Mouse (Mus musculus): ENCODE measurements at regions not wholly inside any gene's neighbourhood (a gene's known extent, or its start where the extent isn't known, plus 50 kb on each side); places are given as distances from the start of the nearest gene placed in this dataset.

- H3K4me3 ChIP-seq (ENCODE audit: low read depth, low read length), result no peak overlapping the region
- H3K9me3 ChIP-seq (ENCODE audit: control insufficient read depth, low read length), result no peaks in the 10 kb centered on the region
- no peak overlapping the region for H3K27ac ChIP-seq (ENCODE audit: low read depth, low read length)
- 86% methylated on average over 2 of the region's 2 CpGs for WGBS
- DNase-seq (ENCODE audit: low spot score) (no peak), ATAC-seq (replicated peaks; ENCODE audit: low FRiP score) (no peak)
- H3K4me2 ChIP-seq (ENCODE audit: low read depth, low read length, severe bottlenecking), result no peak overlapping the region
- no peaks in the 10 kb centered on the region for H3K4me1 ChIP-seq (replicated peaks; ENCODE audit: control insufficient read depth, insufficient read depth, low read length)
- H3K27me3 ChIP-seq (ENCODE audit: control insufficient read depth, insufficient read depth, low read length), result no peaks in the 10 kb centered on the region
- H3K36me3 ChIP-seq (ENCODE audit: control insufficient read depth, insufficient read depth, low read length), result no peaks in the 10 kb centered on the region
- H3K9ac ChIP-seq (ENCODE audit: low read length), result no peak overlapping the region
Measured at GRCm38 (mm10) chr4:70952671-70953070, 417.9 kb upstream of the Megf9 start.

- DNase-seq (ENCODE audit: low spot score), result no peak
- Histone ChIP-seq H3K9ac (ENCODE audit: low read length) (no peak overlapping the region), H3K4me2 (ENCODE audit: low read depth, low read length, severe bottlenecking) (no peak overlapping the region), H3K36me3 (ENCODE audit: control insufficient read depth, insufficient read depth, low read length) (no peaks in the 10 kb centered on the region), H3K9me3 (ENCODE audit: control insufficient read depth, low read length) (no peaks in the 10 kb centered on the region), H3K27ac (ENCODE audit: low read depth, low read length) (no peak overlapping the region), H3K27me3 (ENCODE audit: control insufficient read depth, insufficient read depth, low read length) (no peaks in the 10 kb centered on the region), H3K4me3 (ENCODE audit: low read depth, low read length) (no peak overlapping the region), H3K4me1 (replicated peaks; ENCODE audit: control insufficient read depth, insufficient read depth, low read length) (no peaks in the 10 kb centered on the region)
- ATAC-seq (replicated peaks; ENCODE audit: low FRiP score), result no peak
- 93% methylated on average over 2 of the region's 2 CpGs for WGBS
Measured at GRCm38 (mm10) chr4:70940146-70940545, 405.4 kb upstream of the Megf9 start.

DNA sequence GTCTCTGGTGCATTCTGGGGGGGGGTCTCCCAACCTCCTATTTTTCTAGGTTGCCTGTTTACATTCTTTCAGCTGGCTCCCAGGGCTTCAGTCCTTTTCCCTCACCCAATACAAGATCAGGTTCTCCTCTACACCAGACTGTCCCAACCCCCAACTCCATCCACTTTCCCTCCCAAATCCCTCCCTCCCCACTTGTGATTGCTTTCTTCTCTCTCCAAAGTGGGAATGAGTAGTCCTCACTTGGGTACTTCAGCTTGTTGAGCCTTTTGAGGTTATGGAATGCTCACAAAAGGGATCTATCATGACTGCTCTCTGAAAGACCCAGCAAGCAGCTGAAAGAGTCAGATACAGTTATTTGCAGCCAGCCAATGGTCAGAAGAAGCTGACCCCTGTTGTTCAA is 399.3 kb upstream of the Megf9 start:
- Histone ChIP-seq H3K4me2 (ENCODE audit: low read depth, low read length, severe bottlenecking) (no peak overlapping the region), H3K4me3 (ENCODE audit: low read depth, low read length) (no peak overlapping the region), H3K9ac (ENCODE audit: low read length) (no peak overlapping the region), H3K4me1 (replicated peaks; ENCODE audit: control insufficient read depth, insufficient read depth, low read length) (no peaks in the 10 kb centered on the region), H3K9me3 (ENCODE audit: control insufficient read depth, low read length) (no peaks in the 10 kb centered on the region), H3K36me3 (ENCODE audit: control insufficient read depth, insufficient read depth, low read length) (no peaks in the 10 kb centered on the region), H3K27ac (ENCODE audit: low read depth, low read length) (no peak overlapping the region), H3K27me3 (ENCODE audit: control insufficient read depth, insufficient read depth, low read length) (no peaks in the 10 kb centered on the region)
- DNase-seq (ENCODE audit: low spot score), result no peak
- no peak for ATAC-seq (replicated peaks; ENCODE audit: low FRiP score)

DNA sequence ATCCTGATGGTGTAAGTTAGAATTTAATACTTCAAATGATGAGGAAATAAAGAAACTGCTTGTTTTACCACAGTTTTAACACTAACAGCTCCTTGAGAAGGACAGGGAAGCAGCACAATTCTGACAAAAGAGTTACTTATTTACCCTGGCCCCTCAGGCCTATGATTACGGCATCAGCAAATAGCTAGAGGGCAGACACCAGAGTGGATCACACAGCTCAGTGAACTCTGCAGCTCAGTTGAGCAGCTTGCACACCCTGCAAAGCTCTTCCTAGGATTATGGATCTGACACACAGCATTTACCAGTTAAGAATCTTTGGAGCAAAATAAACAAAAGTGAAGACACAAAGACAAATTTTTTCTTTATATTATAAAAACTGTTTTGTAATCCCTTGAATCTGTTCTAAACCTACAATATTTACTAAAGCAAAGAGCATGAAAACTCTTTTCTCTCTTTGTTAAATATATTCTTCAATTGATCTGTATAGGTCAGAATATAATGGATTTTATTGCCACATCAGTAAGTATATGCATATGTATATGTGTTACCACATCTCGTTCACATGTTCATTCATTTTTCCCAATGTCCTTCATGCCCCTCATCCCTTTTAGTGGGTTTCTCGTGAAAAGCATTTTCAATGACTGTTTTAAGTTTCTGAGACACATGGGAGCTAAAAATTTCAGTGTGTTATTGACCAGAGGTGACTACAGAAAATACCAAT is 387.3 kb upstream of the Megf9 start:
- H3K27ac ChIP-seq (ENCODE audit: low read depth, low read length), result no peak overlapping the region
- no peaks in the 10 kb centered on the region for H3K9me3 ChIP-seq (ENCODE audit: control insufficient read depth, low read length)
- H3K36me3 ChIP-seq (ENCODE audit: control insufficient read depth, insufficient read depth, low read length), result no peaks in the 10 kb centered on the region
- ATAC-seq (replicated peaks; ENCODE audit: low FRiP score), result peak; percentile 81
- WGBS, result 39% methylated on average over 3 of the region's 3 CpGs
- H3K4me3 ChIP-seq (ENCODE audit: low read depth, low read length), result no peak overlapping the region
- H3K4me2 ChIP-seq (ENCODE audit: low read depth, low read length, severe bottlenecking), result no peak overlapping the region
- DNase-seq (ENCODE audit: low spot score), result no peak
- no peaks in the 10 kb centered on the region for H3K4me1 ChIP-seq (replicated peaks; ENCODE audit: control insufficient read depth, insufficient read depth, low read length)
- H3K9ac ChIP-seq (ENCODE audit: low read length), result no peak overlapping the region
- no peaks in the 10 kb centered on the region for H3K27me3 ChIP-seq (ENCODE audit: control insufficient read depth, insufficient read depth, low read length)

DNA sequence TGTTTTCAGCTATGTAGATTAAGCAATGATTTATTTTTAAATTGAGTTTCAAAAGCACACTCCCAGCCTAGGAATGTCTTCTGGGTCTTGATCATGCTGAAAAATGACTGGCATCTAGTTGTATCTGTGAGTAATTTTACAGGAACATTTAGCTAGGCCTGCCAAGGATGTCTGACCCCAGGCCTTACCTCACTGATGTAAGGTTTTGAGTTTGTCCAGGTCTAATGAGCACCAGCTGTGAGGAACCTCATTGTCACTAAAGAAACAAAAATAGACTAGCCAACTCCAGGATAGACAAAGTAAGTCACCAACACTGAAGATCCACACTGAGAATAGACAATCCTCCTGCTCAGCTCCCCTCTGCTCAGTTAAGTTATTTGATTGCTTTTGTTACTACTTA is 379.8 kb upstream of the Megf9 start:
- H3K9ac ChIP-seq (ENCODE audit: low read length), result no peak overlapping the region
- DNase-seq (ENCODE audit: low spot score), result no peak

GRCm38 (mm10) chr4:70906771-70907749 is 372.3 kb upstream of the Megf9 start:
- no peaks in the 10 kb centered on the region for H3K9me3 ChIP-seq (ENCODE audit: control insufficient read depth, low read length)
- H3K4me3 ChIP-seq (ENCODE audit: low read depth, low read length), result no peak overlapping the region
- 71% methylated on average over 3 of the region's 3 CpGs for WGBS
- no peak overlapping the region for H3K4me2 ChIP-seq (ENCODE audit: low read depth, low read length, severe bottlenecking)
- no peaks in the 10 kb centered on the region for H3K36me3 ChIP-seq (ENCODE audit: control insufficient read depth, insufficient read depth, low read length)
- DNase-seq (ENCODE audit: low spot score) (no peak), ATAC-seq (replicated peaks; ENCODE audit: low FRiP score) (0 out of 2 replicates have a peak, but pooled peaks have one; percentile 39)
- no peaks in the 10 kb centered on the region for H3K27me3 ChIP-seq (ENCODE audit: control insufficient read depth, insufficient read depth, low read length)
- H3K27ac ChIP-seq (ENCODE audit: low read depth, low read length), result no peak overlapping the region
- H3K4me1 ChIP-seq (replicated peaks; ENCODE audit: control insufficient read depth, insufficient read depth, low read length), result no peaks in the 10 kb centered on the region
- H3K9ac ChIP-seq (ENCODE audit: low read length), result no peak overlapping the region

More for the DNA sequence above, 379.8 kb upstream of the Megf9 start:
- no peaks in the 10 kb centered on the region for H3K4me1 ChIP-seq (replicated peaks; ENCODE audit: control insufficient read depth, insufficient read depth, low read length)
- no peak for ATAC-seq (replicated peaks; ENCODE audit: low FRiP score)
- H3K9me3 ChIP-seq (ENCODE audit: control insufficient read depth, low read length), result no peaks in the 10 kb centered on the region
- no peak overlapping the region for H3K4me3 ChIP-seq (ENCODE audit: low read depth, low read length)
- H3K27ac ChIP-seq (ENCODE audit: low read depth, low read length), result no peak overlapping the region
- no peaks in the 10 kb centered on the region for H3K27me3 ChIP-seq (ENCODE audit: control insufficient read depth, insufficient read depth, low read length)
- H3K36me3 ChIP-seq (ENCODE audit: control insufficient read depth, insufficient read depth, low read length), result no peaks in the 10 kb centered on the region
- H3K4me2 ChIP-seq (ENCODE audit: low read depth, low read length, severe bottlenecking), result no peak overlapping the region

Measured in forebrain, embryonic 11.5 days (tissue).